Mouse (Mus musculus): ENCODE results near the gene Nhsl2.
"Not testable (repeated sequence)": the region's sequence is repeated elsewhere in the genome, so short reads cannot be mapped to it uniquely, and the experiment has no call there.

GRCm38 (mm10) chrX:102103830-102104229 is 254.6 kb downstream of the Nhsl2 start:
- TF ChIP-seq POLR2A (IDR thresholded peaks at IDR 0.05; ENCODE audit: extremely low read depth, insufficient read depth, low read length); CTCF (IDR thresholded peaks at IDR 0.05; ENCODE audit: low read depth, low read length): not testable (repeated sequence)
